Mouse (Mus musculus): Measurements from ENCODE around the gene Slc24a3. TPM values are rescaled to one million over a fixed set of nuclear protein-coding genes. Genes with fewer than 3 reads are reported as not detected.

Gene Slc24a3
- polyA plus RNA-seq, 1 experiment from 2014 or later: 1.3 TPM

GRCm38 (mm10) chr2:145462253-145462652 is 294.7 kb downstream of the Slc24a3 start:
- H3K4me2 ChIP-seq (ENCODE audit: low read depth, low read length): no peak overlapping the region
- 85% methylated on average over 2 of the region's 2 CpGs for WGBS
- H3K36me3 ChIP-seq (ENCODE audit: control insufficient read depth, insufficient read depth, low read length): no peaks in the 10 kb centered on the region
- H3K4me3 ChIP-seq (ENCODE audit: low read length): no peak overlapping the region
- no peaks in the 10 kb centered on the region for H3K4me1 ChIP-seq (replicated peaks; ENCODE audit: control insufficient read depth, insufficient read depth, low read length)
- no peak for ATAC-seq (ENCODE audit: low read depth)
- no peak overlapping the region for H3K9ac ChIP-seq (ENCODE audit: low read length)
- no peaks in the 10 kb centered on the region for H3K9me3 ChIP-seq (ENCODE audit: control insufficient read depth, low read length)
- no peak overlapping the region for H3K27ac ChIP-seq (ENCODE audit: low read length)
- H3K27me3 ChIP-seq (ENCODE audit: control insufficient read depth, insufficient read depth, low read depth, low read length): no peaks in the 10 kb centered on the region

GRCm38 (mm10) chr2:145468701-145469325 is 301.3 kb downstream of the Slc24a3 start:
- Histone ChIP-seq H3K9me3 (ENCODE audit: control insufficient read depth, low read length) (no peaks in the 10 kb centered on the region), H3K27me3 (ENCODE audit: control insufficient read depth, insufficient read depth, low read depth, low read length) (no peaks in the 10 kb centered on the region), H3K36me3 (ENCODE audit: control insufficient read depth, insufficient read depth, low read length) (no peaks in the 10 kb centered on the region), H3K9ac (ENCODE audit: low read length) (no peak overlapping the region), H3K4me1 (replicated peaks; ENCODE audit: control insufficient read depth, insufficient read depth, low read length) (no peaks in the 10 kb centered on the region), H3K4me2 (ENCODE audit: low read depth, low read length) (no peak overlapping the region), H3K4me3 (ENCODE audit: low read length) (no peak overlapping the region), H3K27ac (ENCODE audit: low read length) (no peak overlapping the region)
- WGBS: 79% methylated on average over 5 of the region's 5 CpGs
- no peak for ATAC-seq (ENCODE audit: low read depth)

GRCm38 (mm10) chr2:145477484-145477883 is 309.9 kb downstream of the Slc24a3 start:
- H3K36me3 ChIP-seq (ENCODE audit: control insufficient read depth, insufficient read depth, low read length): no peaks in the 10 kb centered on the region
- no peak overlapping the region for H3K4me2 ChIP-seq (ENCODE audit: low read depth, low read length)
- 51% methylated on average over 2 of the region's 2 CpGs for WGBS
- H3K27me3 ChIP-seq (ENCODE audit: control insufficient read depth, insufficient read depth, low read depth, low read length): no peaks in the 10 kb centered on the region
- H3K27ac ChIP-seq (ENCODE audit: low read length): no peak overlapping the region
- no peak for ATAC-seq (ENCODE audit: low read depth)
- H3K9me3 ChIP-seq (ENCODE audit: control insufficient read depth, low read length): no peaks in the 10 kb centered on the region
- H3K4me3 ChIP-seq (ENCODE audit: low read length): no peak overlapping the region
- no peaks in the 10 kb centered on the region for H3K4me1 ChIP-seq (replicated peaks; ENCODE audit: control insufficient read depth, insufficient read depth, low read length)
- H3K9ac ChIP-seq (ENCODE audit: low read length): no peak overlapping the region

- Histone ChIP-seq H3K27me3 (ENCODE audit: control insufficient read depth, insufficient read depth, low read depth, low read length) (no peaks in the 10 kb centered on the region), H3K4me3 (ENCODE audit: low read length) (no peak overlapping the region), H3K4me1 (replicated peaks; ENCODE audit: control insufficient read depth, insufficient read depth, low read length) (no peaks in the 10 kb centered on the region), H3K4me2 (ENCODE audit: low read depth, low read length) (no peak overlapping the region), H3K36me3 (ENCODE audit: control insufficient read depth, insufficient read depth, low read length) (no peaks in the 10 kb centered on the region), H3K27ac (ENCODE audit: low read length) (no peak overlapping the region), H3K9me3 (ENCODE audit: control insufficient read depth, low read length) (no peaks in the 10 kb centered on the region), H3K9ac (ENCODE audit: low read length) (no peak overlapping the region)
- no peak for ATAC-seq (ENCODE audit: low read depth)
- 55% methylated on average over 2 of the region's 2 CpGs for WGBS
Measured at GRCm38 (mm10) chr2:145479676-145480075, 312.1 kb downstream of the Slc24a3 start.

GRCm38 (mm10) chr2:145500231-145500630 is 332.7 kb downstream of the Slc24a3 start:
- Histone ChIP-seq H3K36me3 (ENCODE audit: control insufficient read depth, insufficient read depth, low read length) (no peaks in the 10 kb centered on the region), H3K27me3 (ENCODE audit: control insufficient read depth, insufficient read depth, low read depth, low read length) (no peaks in the 10 kb centered on the region), H3K9me3 (ENCODE audit: control insufficient read depth, low read length) (no peaks in the 10 kb centered on the region), H3K4me3 (ENCODE audit: low read length) (no peak overlapping the region), H3K4me1 (replicated peaks; ENCODE audit: control insufficient read depth, insufficient read depth, low read length) (no peaks in the 10 kb centered on the region), H3K9ac (ENCODE audit: low read length) (no peak overlapping the region), H3K4me2 (ENCODE audit: low read depth, low read length) (no peak overlapping the region), H3K27ac (ENCODE audit: low read length) (no peak overlapping the region)
- ATAC-seq (ENCODE audit: low read depth): no peak

- 97% methylated on average over 1 of the region's 1 CpGs for WGBS
Measured at GRCm38 (mm10) chr2:145501472-145501871, 333.9 kb downstream of the Slc24a3 start.

GRCm38 (mm10) chr2:145507702-145508101 is 340.1 kb downstream of the Slc24a3 start:
- Histone ChIP-seq H3K4me3 (ENCODE audit: low read length) (no peak overlapping the region), H3K9ac (ENCODE audit: low read length) (no peak overlapping the region), H3K9me3 (ENCODE audit: control insufficient read depth, low read length) (no peaks in the 10 kb centered on the region), H3K27ac (ENCODE audit: low read length) (no peak overlapping the region), H3K27me3 (ENCODE audit: control insufficient read depth, insufficient read depth, low read depth, low read length) (no peaks in the 10 kb centered on the region), H3K4me2 (ENCODE audit: low read depth, low read length) (no peak overlapping the region), H3K36me3 (ENCODE audit: control insufficient read depth, insufficient read depth, low read length) (no peaks in the 10 kb centered on the region), H3K4me1 (replicated peaks; ENCODE audit: control insufficient read depth, insufficient read depth, low read length) (no peaks in the 10 kb centered on the region)
- ATAC-seq (ENCODE audit: low read depth): no peak
- WGBS: 65% methylated on average over 2 of the region's 2 CpGs

More at GRCm38 (mm10) chr2:145501472-145501871, 333.9 kb downstream of the Slc24a3 start:
- Histone ChIP-seq H3K36me3 (ENCODE audit: control insufficient read depth, insufficient read depth, low read length) (no peaks in the 10 kb centered on the region), H3K27me3 (ENCODE audit: control insufficient read depth, insufficient read depth, low read depth, low read length) (no peaks in the 10 kb centered on the region), H3K4me3 (ENCODE audit: low read length) (no peak overlapping the region), H3K9ac (ENCODE audit: low read length) (no peak overlapping the region), H3K9me3 (ENCODE audit: control insufficient read depth, low read length) (no peaks in the 10 kb centered on the region), H3K27ac (ENCODE audit: low read length) (no peak overlapping the region), H3K4me1 (replicated peaks; ENCODE audit: control insufficient read depth, insufficient read depth, low read length) (no peaks in the 10 kb centered on the region), H3K4me2 (ENCODE audit: low read depth, low read length) (no peak overlapping the region)
- ATAC-seq (ENCODE audit: low read depth): no peak

GRCm38 (mm10) chr2:145510650-145511225 is 343.2 kb downstream of the Slc24a3 start:
- Histone ChIP-seq H3K4me2 (ENCODE audit: low read depth, low read length) (no peak overlapping the region), H3K27me3 (ENCODE audit: control insufficient read depth, insufficient read depth, low read depth, low read length) (no peaks in the 10 kb centered on the region), H3K4me3 (ENCODE audit: low read length) (no peak overlapping the region), H3K9ac (ENCODE audit: low read length) (no peak overlapping the region), H3K36me3 (ENCODE audit: control insufficient read depth, insufficient read depth, low read length) (no peaks in the 10 kb centered on the region), H3K9me3 (ENCODE audit: control insufficient read depth, low read length) (no peaks in the 10 kb centered on the region), H3K4me1 (replicated peaks; ENCODE audit: control insufficient read depth, insufficient read depth, low read length) (no peaks in the 10 kb centered on the region), H3K27ac (ENCODE audit: low read length) (no peak overlapping the region)
- 59% methylated on average over 7 of the region's 7 CpGs for WGBS
- ATAC-seq (ENCODE audit: low read depth): 0 out of 2 replicates have a peak, but pooled peaks have one; percentile 26

GRCm38 (mm10) chr2:145515956-145516355 is 348.4 kb downstream of the Slc24a3 start:
- ATAC-seq (ENCODE audit: low read depth): no peak
- 48% methylated on average over 4 of the region's 4 CpGs for WGBS
- H3K36me3 ChIP-seq (ENCODE audit: control insufficient read depth, insufficient read depth, low read length): no peaks in the 10 kb centered on the region
- no peak overlapping the region for H3K4me2 ChIP-seq (ENCODE audit: low read depth, low read length)
- no peak overlapping the region for H3K9ac ChIP-seq (ENCODE audit: low read length)
- H3K27me3 ChIP-seq (ENCODE audit: control insufficient read depth, insufficient read depth, low read depth, low read length): peaks cover 3% of the 10 kb centered on the region; the same call in 1 of the 2 replicates
- H3K9me3 ChIP-seq (ENCODE audit: control insufficient read depth, low read length): no peaks in the 10 kb centered on the region
- no peak overlapping the region for H3K4me3 ChIP-seq (ENCODE audit: low read length)
- no peak overlapping the region for H3K27ac ChIP-seq (ENCODE audit: low read length)
- no peaks in the 10 kb centered on the region for H3K4me1 ChIP-seq (replicated peaks; ENCODE audit: control insufficient read depth, insufficient read depth, low read length)

Measured in lung, embryonic 16.5 days (tissue).